Mouse (Mus musculus) urinary bladder, adult 2 months (tissue): ENCODE results near the gene Kcnj9. TPM values are rescaled to one million over a fixed set of nuclear protein-coding genes. Genes with fewer than 3 reads are reported as not detected.

Source experiments
- DNase-seq: peaks from one replicate; pipeline ENCODE4 v3.0.0; 2022; ENCODE audit warnings: low spot score
- polyA plus RNA-seq: library from polyadenylated mRNA; depleted of rRNA; stranded (reverse); fragments of >200 nt; gene quantifications from 2 replicates; pipeline ENCODE4 v1.2.3, GENCODE M21; 2012; rRNA removed

Gene Kcnj9
- polyA plus RNA-seq: 0.04 and 0.23 TPM in 2 replicates

DNA sequence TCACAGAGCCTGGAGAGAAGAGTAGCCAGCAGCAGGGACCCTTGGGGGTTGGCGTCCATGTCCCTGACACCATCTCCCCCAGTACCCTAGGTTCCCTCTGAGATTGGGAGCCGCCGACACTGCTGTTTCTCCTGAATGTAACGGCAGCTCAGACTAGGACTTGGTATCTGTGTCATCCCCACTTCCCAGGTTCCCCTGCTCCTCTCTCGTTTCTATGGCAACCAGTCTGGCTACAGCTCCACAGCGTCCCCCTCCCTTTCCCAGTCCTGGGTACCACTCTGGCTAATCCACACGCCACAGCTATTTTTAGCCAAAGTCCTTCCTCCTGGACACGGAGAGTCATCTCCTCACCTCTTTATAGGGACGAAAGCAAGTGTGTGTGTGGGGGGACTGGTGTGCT is at the start of gene Kcnj9:
TSS of gene Kcnj9 (minus strand) at position 188 of the 400 bp plus-strand sequence.
- DNase-seq: no peak

DNA sequence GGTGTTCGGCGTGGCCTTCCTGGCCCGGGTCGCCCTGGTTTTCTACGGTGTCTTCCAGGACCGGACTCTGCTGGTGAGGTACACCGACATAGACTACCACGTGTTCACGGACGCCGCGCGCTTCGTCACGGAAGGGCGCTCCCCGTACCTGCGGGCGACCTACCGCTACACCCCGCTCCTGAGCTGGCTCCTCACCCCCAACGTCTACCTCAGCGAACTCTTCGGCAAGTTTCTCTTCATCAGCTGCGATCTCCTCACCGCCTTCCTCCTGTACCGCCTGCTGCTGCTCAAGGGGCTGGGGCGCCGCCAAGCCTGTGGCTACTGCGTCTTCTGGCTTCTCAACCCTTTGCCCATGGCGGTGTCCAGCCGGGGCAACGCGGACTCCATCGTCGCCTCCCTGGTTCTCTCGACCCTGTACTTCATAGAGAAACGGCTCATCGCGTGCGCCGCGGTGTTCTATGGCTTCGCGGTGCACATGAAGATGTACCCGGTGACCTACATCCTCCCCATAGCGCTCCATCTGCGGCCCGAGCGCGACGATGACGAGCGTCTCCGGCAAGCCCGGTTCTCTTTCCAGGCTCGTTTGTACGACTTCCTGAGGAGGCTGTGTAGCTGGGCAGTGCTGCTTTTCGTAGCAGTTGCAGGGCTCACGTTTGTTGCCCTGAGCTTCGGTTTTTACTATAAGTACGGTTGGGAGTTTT is 47.8 kb upstream of the Kcnj9 start:
- peak; percentile 32 for DNase-seq

- DNase-seq: peak; percentile 87
These were observed 47.1 kb upstream of the Kcnj9 start, which contains the start of gene Pigm for GRCm38 (mm10) chr1:172376198-172376667. Gene Pigm, plus strand, starts transcription at chr1:172376546.

GRCm38 (mm10) chr1:172368768-172369418 is 39.8 kb upstream of the Kcnj9 start:
- no peak for DNase-seq

- DNase-seq: no peak
These were observed 35.6 kb upstream of the Kcnj9 start for GRCm38 (mm10) chr1:172364684-172365083.

- no peak for DNase-seq
These were observed 29.2 kb upstream of the Kcnj9 start for GRCm38 (mm10) chr1:172358341-172358740.

DNA sequence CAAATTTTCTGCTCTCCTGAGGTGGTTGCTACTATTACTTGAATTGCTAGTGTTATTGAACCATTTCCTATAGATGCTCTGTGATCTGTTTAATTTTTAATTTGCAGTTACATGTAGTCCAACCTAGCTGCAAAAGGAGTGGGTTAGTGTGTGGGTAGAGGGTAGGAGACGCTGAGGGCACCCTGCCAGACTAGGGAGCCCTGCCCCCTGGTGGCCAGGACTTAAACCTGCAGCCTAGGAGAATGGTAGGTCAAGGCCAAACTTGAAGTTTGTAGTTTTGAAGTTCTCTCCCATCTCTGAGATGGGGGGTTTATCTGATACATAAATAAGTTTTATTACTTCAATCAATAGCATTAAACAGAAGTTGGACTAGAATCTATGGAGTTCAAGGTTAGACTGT is 28.4 kb upstream of the Kcnj9 start:
- peak; percentile 43 for DNase-seq

DNA sequence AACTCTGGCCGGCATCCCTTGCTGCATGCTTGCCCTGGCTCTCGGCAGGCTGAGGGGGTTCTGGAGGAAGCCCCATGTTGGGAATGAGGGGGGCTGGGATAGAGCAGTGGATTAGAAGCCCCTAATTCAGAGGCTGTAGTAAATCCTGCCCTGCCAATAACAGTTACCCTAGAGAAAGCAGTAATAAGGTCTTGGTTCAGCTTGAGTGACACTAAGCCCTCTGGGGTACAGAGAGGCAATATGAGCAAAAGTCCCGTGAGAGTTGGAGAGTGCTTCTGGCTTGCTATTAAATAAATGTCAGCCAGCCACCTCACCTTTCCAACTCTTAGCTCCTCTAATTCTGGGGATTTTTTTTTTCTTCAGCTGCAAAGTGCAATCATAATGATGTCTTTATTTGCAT is 26.2 kb upstream of the Kcnj9 start:
- no peak for DNase-seq

- DNase-seq: no peak
These were observed 23.3 kb upstream of the Kcnj9 start for GRCm38 (mm10) chr1:172352453-172352852.

DNA sequence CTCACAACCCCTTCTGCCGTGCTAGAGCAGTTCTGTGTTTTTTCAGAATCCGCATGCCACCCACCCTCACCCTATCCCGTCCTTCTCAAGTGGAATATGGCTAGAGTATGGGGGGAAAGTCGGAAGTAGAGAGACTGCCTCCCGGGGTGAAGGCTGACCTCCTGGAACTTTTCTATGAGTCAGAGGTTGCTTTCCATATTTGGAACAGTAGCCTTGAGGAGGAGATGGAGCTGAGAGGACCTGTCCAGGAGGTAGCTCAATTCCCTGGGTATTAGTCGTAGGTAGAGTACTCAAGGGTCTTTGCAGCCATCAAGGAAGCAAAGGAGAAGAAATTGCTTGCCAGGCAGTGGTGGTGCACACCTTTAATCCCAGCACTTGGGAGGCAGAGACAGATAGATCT is 22.9 kb upstream of the Kcnj9 start:
- no peak for DNase-seq

GRCm38 (mm10) chr1:172349916-172350812 is 21.0 kb upstream of the Kcnj9 start:
- no peak for DNase-seq

- no peak for DNase-seq
These were observed 20.4 kb upstream of the Kcnj9 start for GRCm38 (mm10) chr1:172349504-172349903.

DNA sequence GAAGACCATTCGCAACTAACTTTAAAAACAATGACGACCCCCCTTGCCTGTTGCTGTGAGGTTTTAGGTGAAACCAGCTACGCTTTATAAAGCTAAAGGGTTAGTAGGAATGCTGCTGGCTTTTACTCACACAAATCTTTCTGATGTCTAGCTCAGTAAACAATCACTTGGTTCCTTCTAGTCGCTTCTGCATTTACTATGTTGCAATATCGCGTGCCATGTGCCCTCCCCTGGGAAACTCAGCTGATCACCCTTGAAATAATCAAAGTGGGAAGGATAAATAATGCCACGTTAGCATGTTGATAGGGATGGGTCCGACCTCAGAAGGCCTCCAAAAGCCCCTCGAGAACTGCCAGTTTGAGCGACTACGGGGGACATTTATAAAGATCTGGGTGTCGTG is 18.3 kb upstream of the Kcnj9 start:
- no peak for DNase-seq

DNA sequence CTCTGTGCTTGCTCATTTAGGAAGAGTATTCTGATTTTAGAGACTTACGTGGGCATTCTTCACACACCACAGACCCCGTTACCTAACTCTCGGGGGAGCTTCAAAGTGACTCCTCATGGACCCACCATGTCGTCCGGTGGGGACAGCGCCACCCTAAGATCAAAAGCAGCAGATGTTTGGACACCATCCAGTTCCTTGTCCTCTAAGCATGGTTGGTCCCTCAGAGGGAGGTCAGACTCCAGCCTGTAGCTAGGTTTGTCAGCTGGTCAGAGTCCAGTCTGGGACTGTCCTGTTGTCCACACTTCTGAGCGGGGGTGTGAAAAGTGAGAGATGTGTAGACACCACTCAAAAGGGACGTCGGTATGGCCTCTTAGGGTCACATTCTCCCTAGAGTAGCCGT is 17.6 kb upstream of the Kcnj9 start:
- no peak for DNase-seq

DNA sequence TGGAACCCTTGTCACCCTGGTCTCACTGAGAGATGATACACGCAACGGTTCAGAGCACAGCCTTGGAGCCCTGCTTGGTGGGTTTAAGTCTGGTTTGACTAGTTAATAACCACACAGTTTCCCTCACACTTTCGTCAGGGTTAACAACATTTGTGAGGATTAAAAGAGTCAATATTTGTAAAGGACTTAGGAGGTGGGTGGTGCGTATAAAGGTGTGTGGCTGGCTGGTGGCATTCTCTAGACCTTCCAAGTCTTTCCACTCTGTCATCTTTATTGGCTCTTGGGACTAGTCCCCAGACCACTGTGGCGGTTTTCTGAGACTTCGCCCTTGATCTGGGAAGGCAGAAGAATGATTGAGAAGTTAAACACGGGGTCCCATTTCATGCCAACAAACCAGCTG is 15.7 kb upstream of the Kcnj9 start:
- DNase-seq: no peak

DNA sequence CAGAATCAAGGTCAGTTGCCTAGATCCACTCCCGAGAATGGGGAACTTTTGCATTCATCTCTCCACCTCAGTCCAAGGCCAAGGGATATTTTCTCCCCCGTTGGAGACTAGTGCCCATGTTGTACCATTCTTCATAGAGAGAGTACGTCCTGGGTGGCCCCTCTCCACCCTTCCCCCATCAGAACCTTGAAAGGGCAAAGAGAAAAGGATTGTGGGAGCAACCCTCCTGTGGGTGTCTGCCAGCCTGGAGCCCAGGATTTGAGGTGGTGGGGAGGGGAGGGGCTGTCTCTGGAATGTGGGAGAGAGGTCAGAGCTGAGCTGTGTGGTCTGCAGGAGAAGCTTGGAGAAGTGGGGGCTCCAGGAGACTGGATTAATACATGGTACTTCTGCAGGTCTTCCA is 14.8 kb upstream of the Kcnj9 start:
- no peak for DNase-seq

DNA sequence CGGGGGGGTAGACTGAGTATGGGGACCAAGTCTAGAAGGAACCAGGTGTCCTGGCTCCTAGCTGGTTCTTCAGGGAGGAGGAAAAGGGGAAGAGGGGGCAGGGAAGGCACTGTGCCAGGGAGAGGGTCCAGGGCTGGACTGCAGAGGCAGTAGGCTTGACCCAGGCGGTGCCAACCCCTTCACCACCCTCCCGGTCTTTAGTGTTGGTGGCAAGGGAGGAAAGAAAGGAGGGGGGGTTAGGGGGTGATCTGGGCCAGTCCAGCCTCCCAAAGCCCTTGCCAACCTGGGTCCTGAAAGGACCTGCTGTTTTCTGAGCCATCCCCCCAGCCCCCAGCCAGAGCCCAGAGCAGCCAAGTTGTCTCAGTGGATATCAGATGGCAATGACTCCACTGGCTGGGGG is 13.6 kb upstream of the Kcnj9 start:
- no peak for DNase-seq

GRCm38 (mm10) chr1:172341386-172341785 is 12.3 kb upstream of the Kcnj9 start:
- DNase-seq: no peak

- DNase-seq: no peak
These were observed 11.7 kb upstream of the Kcnj9 start, which contains the start of gene Kcnj10 for GRCm38 (mm10) chr1:172340729-172341321. Gene Kcnj10, plus strand, starts transcription at chr1:172341210.

DNA sequence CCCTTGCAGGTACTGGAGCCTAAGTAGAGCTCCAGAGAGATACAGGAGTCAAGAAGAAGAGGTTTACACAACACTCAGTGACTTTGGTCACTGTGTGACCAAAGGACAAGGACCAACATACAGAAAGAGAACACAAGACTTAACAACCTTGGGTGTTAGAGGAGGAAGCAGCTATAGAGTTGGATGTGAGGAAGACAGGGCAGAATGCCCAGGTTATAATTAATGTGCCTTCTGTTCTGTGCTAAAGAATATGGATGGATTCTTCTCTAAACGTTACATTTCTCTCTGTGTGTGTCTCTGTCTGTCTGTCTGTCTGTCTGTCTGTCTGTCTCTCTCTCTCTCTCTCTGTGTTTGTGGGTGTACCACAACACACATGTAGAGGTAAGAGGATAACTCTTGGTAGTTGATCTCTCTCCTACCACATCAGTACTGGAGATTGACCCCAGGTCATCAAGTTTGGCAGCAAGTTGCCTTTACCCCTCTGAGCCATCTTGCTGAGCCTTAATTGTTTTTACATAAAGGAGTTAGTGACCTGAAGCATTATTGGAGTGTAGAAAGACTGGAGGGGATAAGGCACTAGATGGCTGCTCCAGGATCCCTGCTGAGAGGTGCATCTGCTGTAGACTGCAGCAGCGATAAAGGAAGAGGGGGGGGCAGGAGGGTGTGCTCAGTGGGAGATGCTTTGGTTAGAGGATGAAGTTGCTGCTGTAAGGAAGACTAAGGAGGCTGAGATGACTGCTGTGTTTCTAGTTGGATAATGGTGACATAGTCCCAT is 8.5 kb upstream of the Kcnj9 start:
- DNase-seq: no peak

GRCm38 (mm10) chr1:172335804-172336203 is 6.7 kb upstream of the Kcnj9 start:
- no peak for DNase-seq
